In genomic region chr3:90450874-90451273, GRCm38 (mm10) we compare ENCODE assay signal across 9 mouse cellular contexts. TPM values are rescaled to one million over a fixed set of nuclear protein-coding genes. Genes with fewer than 3 reads are reported as not detected.
DNase-seq lines count a peak whose midpoint lies in the region; ATAC-seq and TF ChIP-seq lines count a peak whose summit lies in the region.
"Had no signal": no experiment of that assay in that cellular context is flagged by ENCODE, and none has a peak within 500 bp of the region (broad histone marks: within the 10 kb centered on the region; RNA-seq: fewer than 3 reads in every experiment).

No protein-coding gene starts in this region.

- H3K9me3 ChIP-seq in hindbrain, embryonic 13.5 days, result no peaks in the 10 kb centered on the region
- H3K9me3 ChIP-seq in hindbrain, embryonic 11.5 days (ENCODE audit: control insufficient read depth, low read length), result no peaks in the 10 kb centered on the region
- no peaks in the 10 kb centered on the region for H3K9me3 ChIP-seq in limb, embryonic 12.5 days

- 45% methylated on average over 10 of the region's 12 CpGs for WGBS in hindbrain, embryonic 13.5 days
- 36% methylated on average over 12 of the region's 12 CpGs for WGBS in hindbrain, embryonic 11.5 days
- 32% methylated on average over 12 of the region's 12 CpGs for WGBS in limb, embryonic 12.5 days
- WGBS in cerebellum, adult 2 months, result 30% methylated on average over 12 of the region's 12 CpGs

- H3K9ac ChIP-seq in hindbrain, embryonic 13.5 days, result no peak overlapping the region
- no peak overlapping the region for H3K9ac ChIP-seq in hindbrain, embryonic 11.5 days (ENCODE audit: low read depth, low read length)
- 0 out of 2 replicates have a peak overlapping the region, but pooled peaks have one; percentile 23 for H3K9ac ChIP-seq in limb, embryonic 12.5 days (replicated peaks)

- peaks cover 13% of the 10 kb centered on the region for H3K4me1 ChIP-seq in hindbrain, embryonic 13.5 days (replicated peaks)
- no peaks in the 10 kb centered on the region; the same call in 1 of the 2 replicates for H3K4me1 ChIP-seq in hindbrain, embryonic 11.5 days (replicated peaks; ENCODE audit: control insufficient read depth, insufficient read depth, low read length)
- peaks cover 18% of the 10 kb centered on the region for H3K4me1 ChIP-seq in testis, adult 2 months (ENCODE audit: control insufficient read depth, insufficient read depth, low read length)
- peaks cover 10% of the 10 kb centered on the region for H3K4me1 ChIP-seq in limb, embryonic 12.5 days (replicated peaks)
- H3K4me1 ChIP-seq in cerebellum, adult 2 months (ENCODE audit: control insufficient read depth, insufficient read depth, low read length), result no peaks in the 10 kb centered on the region

- no peak for ATAC-seq in hindbrain, embryonic 13.5 days (ENCODE audit: low FRiP score)
- ATAC-seq in hindbrain, embryonic 11.5 days (ENCODE audit: low FRiP score), result no peak
- no peak for ATAC-seq in limb, embryonic 12.5 days (ENCODE audit: insufficient number of reproducible peaks, insufficient read depth, low FRiP score, low TSS enrichment, low read depth)

- H3K4me2 ChIP-seq in hindbrain, embryonic 13.5 days, result peak overlapping the region; percentile 9; the same call in 1 of the 2 replicates
- H3K4me2 ChIP-seq in hindbrain, embryonic 11.5 days (replicated peaks; ENCODE audit: low read depth, low read length), result no peak overlapping the region
- H3K4me2 ChIP-seq in limb, embryonic 12.5 days, result peak overlapping the region; percentile 31

- TF ChIP-seq POLR2A in testis, adult 2 months (IDR thresholded peaks at IDR 0.05; ENCODE audit: control insufficient read depth, low read depth, low read length), result no peak
- no peak for TF ChIP-seq POLR2A in cerebellum, adult 2 months (IDR thresholded peaks at IDR 0.05; ENCODE audit: borderline replicate concordance, insufficient read depth, low read length)

- no peak for TF ChIP-seq CTCF in testis, adult 2 months (IDR thresholded peaks at IDR 0.05; ENCODE audit: control insufficient read depth, insufficient read depth, insufficient replicate concordance, low read depth, low read length)
- no peak for TF ChIP-seq CTCF in cerebellum, adult 2 months (IDR thresholded peaks at IDR 0.05; ENCODE audit: borderline replicate concordance, insufficient read depth, low read depth, low read length)

- H3K27ac ChIP-seq in hindbrain, embryonic 13.5 days, result no peak overlapping the region
- H3K27ac ChIP-seq in hindbrain, embryonic 11.5 days (ENCODE audit: low read depth, low read length), result no peak overlapping the region
- H3K27ac ChIP-seq in testis, adult 2 months (ENCODE audit: control insufficient read depth, insufficient read depth, low read depth, low read length), result peak overlapping the region; percentile 2
- H3K27ac ChIP-seq in limb, embryonic 12.5 days, result 0 out of 2 replicates have a peak overlapping the region, but pooled peaks have one; percentile 12
- H3K27ac ChIP-seq in cerebellum, adult 2 months (ENCODE audit: insufficient read depth, low read length), result no peak overlapping the region

- DNase-seq in hindbrain, embryonic 11.5 days (ENCODE audit: low spot score), result no peak
- no peak for DNase-seq in testis, postnatal 14 days (ENCODE audit: low spot score)
- DNase-seq in cerebellum, postnatal 25 days, result no peak
- DNase-seq in cerebellum, adult 2 months, result no peak
- DNase-seq: layer of hippocampus, postnatal 36 days; thymus, postnatal 4 days had no signal

- no peaks in the 10 kb centered on the region for H3K27me3 ChIP-seq in hindbrain, embryonic 13.5 days
- H3K27me3 ChIP-seq in hindbrain, embryonic 11.5 days (ENCODE audit: control insufficient read depth, insufficient read depth, low read length), result no peaks in the 10 kb centered on the region
- H3K27me3 ChIP-seq in testis, adult 2 months (ENCODE audit: control insufficient read depth, insufficient read depth, low read length), result no peaks in the 10 kb centered on the region
- H3K27me3 ChIP-seq in limb, embryonic 12.5 days, result 0 out of 2 replicates have a peak, but pooled peaks cover 4% of the 10 kb centered on the region
- no peaks in the 10 kb centered on the region for H3K27me3 ChIP-seq in cerebellum, adult 2 months (ENCODE audit: control insufficient read depth, insufficient read depth, low read length)

- H3K4me3 ChIP-seq in hindbrain, embryonic 13.5 days, result no peak overlapping the region
- no peak overlapping the region for H3K4me3 ChIP-seq in hindbrain, embryonic 11.5 days (ENCODE audit: low read depth, low read length)
- H3K4me3 ChIP-seq in testis, adult 2 months (ENCODE audit: control insufficient read depth, low read depth, low read length), result no peak overlapping the region
- 0 out of 2 replicates have a peak overlapping the region, but pooled peaks have one; percentile 1 for H3K4me3 ChIP-seq in limb, embryonic 12.5 days (replicated peaks)
- no peak overlapping the region for H3K4me3 ChIP-seq in cerebellum, adult 2 months (replicated peaks; ENCODE audit: insufficient read depth, low read depth, low read length)

- H3K36me3 ChIP-seq in hindbrain, embryonic 13.5 days, result no peaks in the 10 kb centered on the region
- no peaks in the 10 kb centered on the region for H3K36me3 ChIP-seq in hindbrain, embryonic 11.5 days (ENCODE audit: control insufficient read depth, insufficient read depth, low read length)
- H3K36me3 ChIP-seq in testis, adult 2 months (ENCODE audit: control insufficient read depth, insufficient read depth, low read length), result 0 out of 2 replicates have a peak, but pooled peaks cover 1% of the 10 kb centered on the region
- H3K36me3 ChIP-seq in limb, embryonic 12.5 days, result no peaks in the 10 kb centered on the region

RNA-seq across cellular contexts. Expression of gene Npr1, which starts 14.8 kb away (rescaled TPM):
- polyA plus RNA-seq in hindbrain, embryonic 13.5 days (2015; fragmentation: Nextera tagmentation; extraction: Ambion mirVana), result 3.5 and 3.7 TPM in 2 replicates
- polyA plus RNA-seq in hindbrain, embryonic 11.5 days (2014; fragmentation: Nextera tagmentation; extraction: Ambion mirVana), result 2.5 and 3.7 TPM in 2 replicates
- polyA plus RNA-seq in testis, adult 2 months (2012; rRNA removed), result 54.5 and 64.8 TPM in 2 replicates
- polyA plus RNA-seq in limb, embryonic 12.5 days (2016; fragmentation: Nextera tagmentation; extraction: Ambion mirVana), result 2.7 and 3.8 TPM in 2 replicates
- 16.1 TPM in 2 replicates for polyA plus RNA-seq in cerebellum, adult 2 months (2012; rRNA removed)

RNA-seq across cellular contexts. Expression of gene Ints3, which starts 17.5 kb away (rescaled TPM):
- 29.9 and 30.1 TPM in 2 replicates for polyA plus RNA-seq in hindbrain, embryonic 13.5 days (2015; fragmentation: Nextera tagmentation; extraction: Ambion mirVana)
- polyA plus RNA-seq in hindbrain, embryonic 11.5 days (2014; fragmentation: Nextera tagmentation; extraction: Ambion mirVana), result 34.2 and 34.7 TPM in 2 replicates
- polyA plus RNA-seq in testis, adult 2 months (2012; rRNA removed), result 18.3 and 19.1 TPM in 2 replicates
- 43.4 and 44.5 TPM in 2 replicates for polyA plus RNA-seq in limb, embryonic 12.5 days (2016; fragmentation: Nextera tagmentation; extraction: Ambion mirVana)
- polyA plus RNA-seq in cerebellum, adult 2 months (2012; rRNA removed), result 48.5 and 51.4 TPM in 2 replicates

RNA-seq across cellular contexts. Expression of gene Ilf2, which starts 25.1 kb away (rescaled TPM):
- polyA plus RNA-seq in hindbrain, embryonic 13.5 days (2015; fragmentation: Nextera tagmentation; extraction: Ambion mirVana), result 303 and 314 TPM in 2 replicates
- 364 and 368 TPM in 2 replicates for polyA plus RNA-seq in hindbrain, embryonic 11.5 days (2014; fragmentation: Nextera tagmentation; extraction: Ambion mirVana)
- polyA plus RNA-seq in testis, adult 2 months (2012; rRNA removed), result 30.8 and 33.2 TPM in 2 replicates
- 329 and 362 TPM in 2 replicates for polyA plus RNA-seq in limb, embryonic 12.5 days (2016; fragmentation: Nextera tagmentation; extraction: Ambion mirVana)
- 98.7 and 107 TPM in 2 replicates for polyA plus RNA-seq in cerebellum, adult 2 months (2012; rRNA removed)

RNA-seq across cellular contexts. Expression of gene Snapin, which starts 40.0 kb away (rescaled TPM):
- polyA plus RNA-seq in hindbrain, embryonic 13.5 days (2015; fragmentation: Nextera tagmentation; extraction: Ambion mirVana), result 90.1 and 95.6 TPM in 2 replicates
- polyA plus RNA-seq in hindbrain, embryonic 11.5 days (2014; fragmentation: Nextera tagmentation; extraction: Ambion mirVana), result 72.3 and 77.9 TPM in 2 replicates
- 33.5 and 42.2 TPM in 2 replicates for polyA plus RNA-seq in testis, adult 2 months (2012; rRNA removed)
- 66.2 and 71.3 TPM in 2 replicates for polyA plus RNA-seq in limb, embryonic 12.5 days (2016; fragmentation: Nextera tagmentation; extraction: Ambion mirVana)
- 77.6 and 82.4 TPM in 2 replicates for polyA plus RNA-seq in cerebellum, adult 2 months (2012; rRNA removed)

RNA-seq across cellular contexts. Expression of gene Chtop, which starts 58.4 kb away (rescaled TPM):
- polyA plus RNA-seq in hindbrain, embryonic 13.5 days (2015; fragmentation: Nextera tagmentation; extraction: Ambion mirVana), result 195 and 197 TPM in 2 replicates
- 138 and 143 TPM in 2 replicates for polyA plus RNA-seq in hindbrain, embryonic 11.5 days (2014; fragmentation: Nextera tagmentation; extraction: Ambion mirVana)
- 51.5 and 53.5 TPM in 2 replicates for polyA plus RNA-seq in testis, adult 2 months (2012; rRNA removed)
- polyA plus RNA-seq in limb, embryonic 12.5 days (2016; fragmentation: Nextera tagmentation; extraction: Ambion mirVana), result 210 and 213 TPM in 2 replicates
- 148 and 151 TPM in 2 replicates for polyA plus RNA-seq in cerebellum, adult 2 months (2012; rRNA removed)

Comparison
In these comparisons a context has a peak if more than half of its experiments do, and no peak if none do; other contexts are left out.
1. H3K27ac ChIP-seq: peak in testis, adult 2 months (single experiment) and limb, embryonic 12.5 days (single experiment); none in hindbrain, embryonic 13.5 days (single experiment), hindbrain, embryonic 11.5 days (single experiment) and cerebellum, adult 2 months (single experiment).